Mouse (Mus musculus): ENCODE results near the gene Mbd6.

GRCm38 (mm10) chr10:127285644-127286043, 3.2 kb downstream of the Mbd6 start:
- TF ChIP-seq POLR2A (IDR thresholded peaks at IDR 0.05; ENCODE audit: borderline replicate concordance, extremely low read depth, insufficient read depth, insufficient read length, poor library complexity, severe bottlenecking) = no peak
- TF ChIP-seq CTCF (IDR thresholded peaks at IDR 0.05; ENCODE audit: borderline replicate concordance, extremely low read depth, insufficient read depth, insufficient read length) = no peak
